Mouse (Mus musculus): ENCODE data around the gene Maml3. TPM values are rescaled to one million over a fixed set of nuclear protein-coding genes. Genes with fewer than 3 reads are reported as not detected.
A peak's percentile ranks its signal among the peaks of the same experiment; 100 is the strongest.

Maml3 gene
- 6.6 and 8.0 TPM in 2 replicates for polyA plus RNA-seq (2014; fragmentation: Nextera tagmentation; extraction: Ambion mirVana)

GRCm38 (mm10) chr3:52104636-52105151, at the start of gene Maml3:
TSS of gene Maml3 (minus strand) at chr3:52105076.
- Histone ChIP-seq H3K9me3 (ENCODE audit: control insufficient read depth, low read length) (no peaks in the 10 kb centered on the region), H3K36me3 (replicated peaks; ENCODE audit: control insufficient read depth, insufficient read depth) (no peaks in the 10 kb centered on the region), H3K4me1 (replicated peaks; ENCODE audit: control insufficient read depth, insufficient read depth, low read length) (peaks cover 5% of the 10 kb centered on the region), H3K4me3 (replicated peaks; ENCODE audit: low read length) (peak within 1 kb of the TSS; percentile 85), H3K27ac (peak within 1 kb of the TSS; percentile 99), H3K4me2 (replicated peaks) (peak within 1 kb of the TSS; percentile 86), H3K27me3 (ENCODE audit: control insufficient read depth, insufficient read depth, low read length) (no peaks in the 10 kb centered on the region), H3K9ac (peak within 1 kb of the TSS; percentile 89)
- under 1% methylated on average over 44 of the region's 49 CpGs for WGBS
- ATAC-seq (ENCODE audit: low FRiP score): peak; percentile 54
- peak; percentile 85 for DNase-seq (ENCODE audit: low spot score)

DNA sequence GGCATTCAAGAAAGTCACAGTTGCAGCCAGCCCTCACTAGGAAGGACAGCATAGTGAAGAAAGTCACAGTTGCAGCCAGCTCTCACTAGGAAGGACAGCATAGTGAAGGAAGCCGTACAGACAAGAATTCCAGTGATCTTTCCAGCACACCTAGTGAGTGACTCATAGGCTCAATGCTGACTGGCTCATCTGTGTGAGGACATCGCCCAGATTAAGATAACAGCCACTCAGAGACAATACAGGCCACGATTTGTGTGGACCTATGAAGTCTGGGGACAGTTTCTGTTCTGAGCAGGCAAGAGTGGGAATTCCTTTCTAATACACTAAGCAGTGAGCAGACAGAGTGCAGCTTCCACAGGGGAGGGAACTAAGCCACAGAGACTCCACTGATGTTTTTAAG, 46.3 kb upstream of the Maml3 start:
- ATAC-seq (ENCODE audit: low FRiP score): no peak
- Histone ChIP-seq H3K27ac (no peak overlapping the region), H3K27me3 (ENCODE audit: control insufficient read depth, insufficient read depth, low read length) (no peaks in the 10 kb centered on the region), H3K36me3 (replicated peaks; ENCODE audit: control insufficient read depth, insufficient read depth) (no peaks in the 10 kb centered on the region), H3K4me2 (replicated peaks) (no peak overlapping the region), H3K4me1 (replicated peaks; ENCODE audit: control insufficient read depth, insufficient read depth, low read length) (no peaks in the 10 kb centered on the region), H3K9me3 (ENCODE audit: control insufficient read depth, low read length) (peaks cover 3% of the 10 kb centered on the region; the same call in 1 of the 2 replicates), H3K9ac (no peak overlapping the region), H3K4me3 (replicated peaks; ENCODE audit: low read length) (no peak overlapping the region)
- DNase-seq (ENCODE audit: low spot score): no peak
- 71% methylated on average over 3 of the region's 3 CpGs for WGBS

GRCm38 (mm10) chr3:52148301-52148700, 43.4 kb upstream of the Maml3 start:
- Histone ChIP-seq H3K9me3 (ENCODE audit: control insufficient read depth, low read length) (no peaks in the 10 kb centered on the region), H3K4me1 (replicated peaks; ENCODE audit: control insufficient read depth, insufficient read depth, low read length) (no peaks in the 10 kb centered on the region), H3K9ac (no peak overlapping the region), H3K27ac (no peak overlapping the region), H3K36me3 (replicated peaks; ENCODE audit: control insufficient read depth, insufficient read depth) (no peaks in the 10 kb centered on the region), H3K27me3 (ENCODE audit: control insufficient read depth, insufficient read depth, low read length) (no peaks in the 10 kb centered on the region), H3K4me3 (replicated peaks; ENCODE audit: low read length) (no peak overlapping the region), H3K4me2 (replicated peaks) (no peak overlapping the region)
- DNase-seq (ENCODE audit: low spot score) (no peak), ATAC-seq (ENCODE audit: low FRiP score) (no peak)
- 47% methylated on average over 4 of the region's 4 CpGs for WGBS

DNA sequence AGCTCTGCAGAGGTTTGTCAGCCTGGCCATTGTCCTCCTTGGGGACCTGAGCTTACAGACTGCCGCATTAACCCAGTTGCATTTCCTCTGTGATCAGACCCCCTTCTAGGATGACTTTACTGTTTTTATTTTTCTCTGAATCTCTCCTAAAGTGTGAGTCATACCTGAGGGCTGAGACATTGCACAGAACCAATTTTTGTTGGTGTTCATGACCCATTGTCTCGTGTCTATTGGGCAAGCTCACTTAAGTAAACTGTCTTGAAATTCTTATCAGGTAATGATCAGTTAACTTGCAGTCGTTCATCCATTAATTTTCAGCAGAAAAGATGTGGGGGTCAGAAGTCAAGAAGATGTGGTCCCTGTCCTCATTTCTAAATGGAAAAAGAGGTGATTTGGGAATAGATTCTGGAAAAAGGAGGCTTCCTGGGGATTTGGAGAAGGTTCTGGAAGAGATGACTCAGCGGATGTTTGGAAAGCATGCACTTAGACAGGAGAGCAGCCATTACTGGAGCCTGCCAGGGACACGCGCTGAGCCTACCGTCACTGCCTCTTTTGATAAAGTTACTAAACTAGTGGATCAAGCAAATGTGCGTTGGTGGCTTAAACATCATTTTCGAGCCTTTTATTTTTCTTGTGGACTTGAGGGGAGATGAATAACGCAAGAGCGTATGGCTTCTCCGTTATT, 40.0 kb upstream of the Maml3 start:
- H3K9ac ChIP-seq: no peak overlapping the region
- no peaks in the 10 kb centered on the region for H3K9me3 ChIP-seq (ENCODE audit: control insufficient read depth, low read length)
- no peaks in the 10 kb centered on the region for H3K27me3 ChIP-seq (ENCODE audit: control insufficient read depth, insufficient read depth, low read length)
- H3K27ac ChIP-seq: no peak overlapping the region
- DNase-seq (ENCODE audit: low spot score) (no peak), ATAC-seq (ENCODE audit: low FRiP score) (no peak)
- H3K4me3 ChIP-seq (replicated peaks; ENCODE audit: low read length): no peak overlapping the region
- no peak overlapping the region for H3K4me2 ChIP-seq (replicated peaks)
- H3K4me1 ChIP-seq (replicated peaks; ENCODE audit: control insufficient read depth, insufficient read depth, low read length): no peaks in the 10 kb centered on the region
- WGBS: 91% methylated on average over 12 of the region's 12 CpGs
- H3K36me3 ChIP-seq (replicated peaks; ENCODE audit: control insufficient read depth, insufficient read depth): no peaks in the 10 kb centered on the region

GRCm38 (mm10) chr3:52143017-52143416, 38.1 kb upstream of the Maml3 start:
- WGBS: 64% methylated on average over 7 of the region's 7 CpGs

DNA sequence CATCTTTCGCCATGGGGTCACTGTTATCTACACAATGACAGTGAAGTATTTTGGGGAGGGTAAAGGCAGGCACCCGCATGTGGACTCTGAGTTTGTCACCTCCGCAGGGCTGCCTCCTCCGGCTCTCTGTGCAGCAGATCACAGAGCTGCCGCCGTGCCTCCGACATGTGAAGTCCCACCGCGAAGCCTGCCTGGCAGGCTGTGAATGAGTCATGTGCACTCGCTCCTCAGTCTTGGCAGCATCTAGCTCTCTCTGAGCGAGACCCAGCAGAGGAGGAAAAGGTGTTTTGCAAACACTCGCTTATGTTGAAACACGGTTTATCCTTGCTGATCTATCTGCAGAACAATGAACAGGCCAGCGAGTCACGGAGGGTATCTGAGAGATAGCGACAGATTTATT, 35.3 kb upstream of the Maml3 start:
- Histone ChIP-seq H3K27ac (no peak overlapping the region), H3K4me2 (replicated peaks) (no peak overlapping the region), H3K4me3 (replicated peaks; ENCODE audit: low read length) (no peak overlapping the region), H3K9me3 (ENCODE audit: control insufficient read depth, low read length) (no peaks in the 10 kb centered on the region), H3K27me3 (ENCODE audit: control insufficient read depth, insufficient read depth, low read length) (no peaks in the 10 kb centered on the region), H3K9ac (no peak overlapping the region), H3K4me1 (replicated peaks; ENCODE audit: control insufficient read depth, insufficient read depth, low read length) (no peaks in the 10 kb centered on the region), H3K36me3 (replicated peaks; ENCODE audit: control insufficient read depth, insufficient read depth) (no peaks in the 10 kb centered on the region)
- WGBS: 73% methylated on average over 16 of the region's 16 CpGs
- no peak for DNase-seq (ENCODE audit: low spot score)
- no peak for ATAC-seq (ENCODE audit: low FRiP score)

More at GRCm38 (mm10) chr3:52143017-52143416, 38.1 kb upstream of the Maml3 start:
- no peak for ATAC-seq (ENCODE audit: low FRiP score)
- Histone ChIP-seq H3K9ac (no peak overlapping the region), H3K9me3 (ENCODE audit: control insufficient read depth, low read length) (no peaks in the 10 kb centered on the region), H3K4me2 (replicated peaks) (no peak overlapping the region), H3K36me3 (replicated peaks; ENCODE audit: control insufficient read depth, insufficient read depth) (no peaks in the 10 kb centered on the region), H3K27ac (no peak overlapping the region), H3K27me3 (ENCODE audit: control insufficient read depth, insufficient read depth, low read length) (no peaks in the 10 kb centered on the region), H3K4me1 (replicated peaks; ENCODE audit: control insufficient read depth, insufficient read depth, low read length) (no peaks in the 10 kb centered on the region), H3K4me3 (replicated peaks; ENCODE audit: low read length) (no peak overlapping the region)
- no peak for DNase-seq (ENCODE audit: low spot score)

DNA sequence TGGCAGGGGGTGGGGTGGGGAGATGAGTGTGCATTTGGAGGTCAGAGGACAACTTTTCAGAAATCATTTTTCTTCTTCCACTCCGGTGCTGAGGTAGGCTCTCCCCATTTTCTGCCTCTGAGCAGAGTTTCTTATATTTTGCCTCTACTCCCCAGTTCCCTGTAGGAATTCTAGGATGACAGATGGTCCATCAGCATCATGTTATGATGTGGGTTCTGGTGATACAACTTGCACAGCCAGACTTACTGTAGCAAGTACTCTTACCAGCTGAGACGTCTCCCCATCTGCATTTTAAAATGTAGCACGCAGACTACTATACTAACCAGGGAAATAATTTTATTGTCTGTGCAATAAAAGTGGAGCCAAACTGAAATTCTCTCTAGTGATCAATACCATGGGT, 20.5 kb upstream of the Maml3 start:
- 70% methylated on average over 3 of the region's 3 CpGs for WGBS
- DNase-seq (ENCODE audit: low spot score) (no peak), ATAC-seq (ENCODE audit: low FRiP score) (no peak)
- Histone ChIP-seq H3K4me2 (replicated peaks) (no peak overlapping the region), H3K4me3 (replicated peaks; ENCODE audit: low read length) (no peak overlapping the region), H3K9me3 (ENCODE audit: control insufficient read depth, low read length) (no peaks in the 10 kb centered on the region), H3K4me1 (replicated peaks; ENCODE audit: control insufficient read depth, insufficient read depth, low read length) (no peaks in the 10 kb centered on the region), H3K27ac (no peak overlapping the region), H3K9ac (no peak overlapping the region), H3K36me3 (replicated peaks; ENCODE audit: control insufficient read depth, insufficient read depth) (no peaks in the 10 kb centered on the region), H3K27me3 (ENCODE audit: control insufficient read depth, insufficient read depth, low read length) (no peaks in the 10 kb centered on the region)

GRCm38 (mm10) chr3:52120858-52121257, 16.0 kb upstream of the Maml3 start:
- Histone ChIP-seq H3K36me3 (replicated peaks; ENCODE audit: control insufficient read depth, insufficient read depth) (no peaks in the 10 kb centered on the region), H3K4me1 (replicated peaks; ENCODE audit: control insufficient read depth, insufficient read depth, low read length) (no peaks in the 10 kb centered on the region), H3K9me3 (ENCODE audit: control insufficient read depth, low read length) (no peaks in the 10 kb centered on the region), H3K9ac (no peak overlapping the region), H3K4me3 (replicated peaks; ENCODE audit: low read length) (no peak overlapping the region), H3K27me3 (ENCODE audit: control insufficient read depth, insufficient read depth, low read length) (no peaks in the 10 kb centered on the region), H3K27ac (no peak overlapping the region), H3K4me2 (replicated peaks) (no peak overlapping the region)
- WGBS: 82% methylated on average over 4 of the region's 4 CpGs
- DNase-seq (ENCODE audit: low spot score): no peak
- ATAC-seq (ENCODE audit: low FRiP score): no peak

GRCm38 (mm10) chr3:52119216-52119615, 14.3 kb upstream of the Maml3 start:
- 81% methylated on average over 7 of the region's 7 CpGs for WGBS
- no peak overlapping the region for H3K4me2 ChIP-seq (replicated peaks)
- DNase-seq (ENCODE audit: low spot score) (no peak), ATAC-seq (ENCODE audit: low FRiP score) (no peak)
- no peaks in the 10 kb centered on the region for H3K27me3 ChIP-seq (ENCODE audit: control insufficient read depth, insufficient read depth, low read length)
- H3K27ac ChIP-seq: no peak overlapping the region
- H3K36me3 ChIP-seq (replicated peaks; ENCODE audit: control insufficient read depth, insufficient read depth): no peaks in the 10 kb centered on the region
- H3K9ac ChIP-seq: no peak overlapping the region
- no peaks in the 10 kb centered on the region for H3K9me3 ChIP-seq (ENCODE audit: control insufficient read depth, low read length)
- no peaks in the 10 kb centered on the region for H3K4me1 ChIP-seq (replicated peaks; ENCODE audit: control insufficient read depth, insufficient read depth, low read length)
- no peak overlapping the region for H3K4me3 ChIP-seq (replicated peaks; ENCODE audit: low read length)
